Mouse (Mus musculus): ENCODE data around the gene C3.

The C3 gene

GRCm38 (mm10) chr17:57228014-57228413, at the start of gene C3:
C3 (minus strand) TSS chr17:57228136.
- no peak for DNase-seq (ENCODE audit: low spot score)

DNA sequence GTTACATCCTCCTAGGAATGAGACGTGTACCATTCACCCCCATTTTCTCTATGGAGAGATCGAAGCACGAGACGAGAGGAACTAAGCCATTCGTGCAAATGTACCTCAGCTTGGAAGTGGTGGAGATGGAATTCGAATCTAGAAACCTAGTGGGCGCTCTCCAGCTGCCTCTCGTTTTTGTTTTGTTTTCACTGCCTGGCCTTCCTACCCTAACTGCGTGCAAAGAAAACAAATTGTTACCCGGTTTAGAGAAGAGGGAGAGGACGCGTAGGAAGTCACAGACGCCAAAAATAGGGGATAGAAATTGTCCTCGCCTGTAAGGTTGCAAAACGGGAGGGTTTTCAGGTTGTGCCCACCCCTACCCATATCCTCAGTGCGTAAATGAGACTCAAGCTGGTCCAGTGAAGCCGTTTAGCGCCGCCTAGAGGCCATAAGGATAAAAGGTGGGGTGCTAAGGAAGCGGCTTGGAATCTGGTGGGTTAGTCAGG, 48.7 kb upstream of the C3 start:
- peak; percentile 73 for DNase-seq (ENCODE audit: low spot score)

DNA sequence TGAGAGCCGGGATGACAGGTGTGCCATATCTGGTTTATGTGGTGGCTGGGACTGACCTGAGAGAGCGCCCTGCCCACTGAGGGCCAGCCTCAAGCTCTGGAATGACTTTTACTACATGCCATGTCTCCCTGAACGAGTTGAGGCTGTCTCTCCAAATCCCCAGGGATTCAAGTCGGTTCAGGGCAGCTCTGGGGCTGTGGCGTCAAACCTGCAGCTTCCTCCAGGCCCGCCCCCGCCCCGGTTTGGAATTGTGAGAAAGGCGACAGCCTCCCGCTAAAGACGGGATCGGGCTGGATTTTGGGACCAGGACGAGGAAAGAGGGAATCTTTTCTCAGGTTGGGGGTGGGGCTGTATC, 48.0 kb upstream of the C3 start:
- DNase-seq (ENCODE audit: low spot score): no peak

GRCm38 (mm10) chr17:57275111-57275996, 47.4 kb upstream of the C3 start:
- peak; percentile 94 for DNase-seq (ENCODE audit: low spot score)

DNA sequence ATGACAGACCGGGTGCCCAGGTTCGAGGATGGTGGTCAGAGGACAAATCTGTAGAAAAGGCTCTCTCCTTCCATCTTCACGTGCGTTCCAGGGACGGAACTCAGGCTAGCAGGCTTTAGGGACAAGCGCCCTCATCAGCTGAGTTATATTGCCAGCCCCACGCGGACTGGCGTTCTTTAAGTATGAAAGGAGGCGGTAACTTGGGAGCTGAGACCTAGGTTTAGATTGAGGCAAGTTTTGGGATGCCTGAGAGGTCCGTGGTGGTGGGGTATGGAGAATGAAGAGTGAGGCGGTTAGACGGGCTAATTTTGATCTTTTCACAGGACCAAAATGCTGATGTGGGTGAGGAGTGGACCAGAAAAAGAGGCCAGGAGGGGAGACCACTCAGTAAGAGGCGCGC, 46.8 kb upstream of the C3 start:
- no peak for DNase-seq (ENCODE audit: low spot score)

GRCm38 (mm10) chr17:57273846-57274245, 45.9 kb upstream of the C3 start:
- DNase-seq (ENCODE audit: low spot score): no peak

DNA sequence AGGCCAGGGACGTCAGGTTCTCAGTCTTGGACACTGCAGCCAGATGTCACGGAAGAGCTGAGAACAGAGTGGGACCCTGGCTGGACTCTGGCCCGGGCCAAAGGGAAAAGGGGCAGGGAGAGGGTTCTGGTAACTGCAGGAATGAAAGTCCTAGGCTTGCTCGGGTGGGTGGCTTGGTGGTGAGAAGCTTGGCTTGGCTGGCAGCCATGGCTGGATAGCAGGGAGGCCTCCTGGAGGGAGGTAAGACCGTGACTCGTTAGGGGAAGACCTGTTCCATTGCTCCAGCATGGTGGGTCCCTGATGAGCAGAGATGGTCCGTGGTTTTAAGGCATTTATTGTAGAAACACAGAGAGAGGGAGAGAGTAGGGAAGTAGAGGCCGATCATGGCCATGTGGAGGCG, 43.4 kb upstream of the C3 start:
- DNase-seq (ENCODE audit: low spot score): no peak

DNA sequence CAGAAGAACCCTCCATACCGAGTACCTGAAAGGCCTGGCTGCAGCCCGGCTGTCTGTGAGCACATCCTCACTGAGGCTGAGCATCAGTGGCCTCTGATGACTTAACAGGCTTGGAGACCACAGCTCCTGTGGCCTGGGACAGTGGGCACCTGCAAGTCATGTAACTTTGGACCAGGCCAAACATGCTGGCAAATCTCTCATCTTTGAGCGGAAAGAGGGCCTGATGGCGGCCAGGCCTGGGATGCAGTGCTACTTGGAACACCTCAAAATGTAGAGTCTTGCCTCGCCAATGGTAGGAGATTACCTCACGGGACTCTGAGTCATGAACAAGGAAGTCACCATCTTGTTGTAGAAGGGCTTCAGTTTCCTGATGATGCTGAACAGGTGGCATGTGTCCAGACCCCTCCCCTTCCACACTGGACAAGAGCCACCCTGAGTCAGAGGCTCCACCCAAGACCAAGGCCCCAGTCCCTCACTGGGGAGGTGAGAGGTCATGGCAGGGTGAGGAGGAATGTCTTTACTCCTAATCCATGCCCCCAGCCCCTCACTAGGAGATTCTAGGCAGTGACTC, 39.7 kb upstream of the C3 start:
- no peak for DNase-seq (ENCODE audit: low spot score)

GRCm38 (mm10) chr17:57264972-57265945, 37.3 kb upstream of the C3 start:
- peak; percentile 88 for DNase-seq (ENCODE audit: low spot score)

DNA sequence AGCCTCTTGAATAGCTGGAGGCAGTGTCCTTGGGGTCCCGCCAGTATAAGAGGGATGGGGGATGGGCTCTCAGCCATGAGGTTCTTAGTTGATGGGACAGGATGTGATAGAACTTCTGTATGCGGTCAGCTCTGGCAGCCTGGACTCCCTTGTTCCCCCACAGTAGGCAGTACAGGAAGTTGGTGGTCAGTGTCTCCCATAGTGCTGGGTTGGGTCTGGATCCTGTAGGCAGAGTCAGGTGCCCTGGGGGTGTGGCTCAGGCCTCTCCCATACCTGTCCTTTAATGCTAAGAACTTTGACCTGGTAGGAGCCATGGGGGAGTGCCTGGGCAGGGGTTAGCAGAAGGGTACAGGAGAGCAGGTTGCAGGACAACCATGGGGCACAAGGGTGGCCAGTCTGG, 36.2 kb upstream of the C3 start:
- no peak for DNase-seq (ENCODE audit: low spot score)

- DNase-seq (ENCODE audit: low spot score): no peak
Measured at GRCm38 (mm10) chr17:57262901-57263550, 35.1 kb upstream of the C3 start.

GRCm38 (mm10) chr17:57261796-57262195, 33.9 kb upstream of the C3 start:
- no peak for DNase-seq (ENCODE audit: low spot score)

DNA sequence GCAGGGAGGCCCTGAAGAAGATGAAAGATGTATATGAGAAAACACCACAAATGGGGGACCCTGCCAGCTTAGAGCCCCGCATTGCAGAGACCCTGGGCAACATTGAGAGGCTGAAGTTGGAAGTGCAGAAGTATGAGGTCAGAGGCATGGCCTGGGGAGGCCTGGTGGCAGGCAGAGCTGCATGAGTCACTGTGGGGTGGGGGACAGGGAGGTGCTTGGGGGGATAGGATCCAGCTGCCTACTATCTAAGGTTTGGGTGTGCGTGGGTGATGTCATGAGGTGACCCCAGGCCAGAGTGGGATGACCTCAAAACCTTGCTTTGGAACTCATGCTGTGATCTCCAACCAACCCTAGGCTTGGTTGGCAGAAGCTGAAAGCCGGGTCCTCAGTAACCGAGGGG, 33.4 kb upstream of the C3 start:
- no peak for DNase-seq (ENCODE audit: low spot score)

- no peak for DNase-seq (ENCODE audit: low spot score)
Measured at GRCm38 (mm10) chr17:57260351-57260750, 32.4 kb upstream of the C3 start.

DNA sequence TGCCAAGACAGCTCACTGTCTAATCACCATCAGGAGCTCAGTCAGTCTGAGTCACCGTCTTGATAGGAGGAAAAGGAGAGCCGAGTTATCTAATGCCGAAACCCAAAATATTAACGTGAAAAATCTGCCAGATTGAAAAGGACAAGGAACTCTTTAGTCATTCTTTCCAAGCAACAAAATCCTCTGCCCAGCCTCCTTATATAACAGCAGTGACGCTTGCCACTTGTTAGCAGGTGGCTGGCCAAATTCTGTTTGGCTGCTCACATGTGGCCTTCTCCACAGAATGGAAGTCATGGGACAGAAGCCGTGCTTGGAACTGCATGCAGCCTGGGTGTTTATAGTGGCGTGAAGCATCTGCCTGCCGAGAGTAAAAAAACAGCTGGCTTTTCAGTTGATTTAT, 31.8 kb upstream of the C3 start:
- DNase-seq (ENCODE audit: low spot score): no peak

GRCm38 (mm10) chr17:57258191-57258590, 30.3 kb upstream of the C3 start:
- DNase-seq (ENCODE audit: low spot score): no peak

- DNase-seq (ENCODE audit: low spot score): no peak
Measured at GRCm38 (mm10) chr17:57256921-57257485, 29.1 kb upstream of the C3 start.

DNA sequence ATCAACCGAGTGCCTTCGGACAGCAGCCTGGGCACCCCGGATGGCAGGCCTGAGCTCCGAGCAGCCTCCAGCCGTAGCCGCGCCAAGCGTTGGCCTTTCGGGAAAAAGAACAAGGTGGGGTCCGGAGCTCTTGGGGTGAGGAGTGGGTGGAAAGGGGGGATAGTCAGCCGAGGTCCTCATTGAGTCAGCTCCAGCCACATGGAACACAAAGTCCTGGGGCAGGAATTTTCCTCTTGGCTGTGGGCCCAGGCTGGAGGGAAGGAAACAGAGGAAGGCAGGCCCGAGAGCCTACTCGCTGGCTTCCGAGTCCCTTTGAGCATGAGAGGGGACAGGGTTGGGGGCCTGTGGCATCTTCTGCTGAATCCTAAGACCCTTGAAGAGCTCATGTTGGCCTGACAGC, 27.4 kb upstream of the C3 start:
- DNase-seq (ENCODE audit: low spot score): peak; percentile 67

DNA sequence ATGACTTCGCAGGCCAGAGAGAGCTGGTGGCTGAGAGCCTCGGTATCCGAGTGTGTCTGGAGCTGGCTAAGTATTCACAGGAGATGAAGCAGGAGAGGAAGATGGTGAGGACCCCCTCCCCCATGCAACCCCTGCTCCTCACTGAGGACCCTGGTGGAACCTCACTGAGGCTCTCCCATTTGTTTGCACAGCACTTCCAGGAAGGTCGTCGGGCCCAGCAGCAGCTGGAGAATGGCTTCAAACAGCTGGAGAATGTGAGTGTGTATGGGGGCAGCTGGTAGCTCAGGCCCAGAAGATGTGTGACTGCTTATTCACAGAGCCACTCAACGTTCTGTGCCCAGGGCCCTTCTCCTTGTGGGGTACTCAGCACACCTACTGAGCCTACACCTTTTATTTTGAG, 25.4 kb upstream of the C3 start:
- no peak for DNase-seq (ENCODE audit: low spot score)

DNA sequence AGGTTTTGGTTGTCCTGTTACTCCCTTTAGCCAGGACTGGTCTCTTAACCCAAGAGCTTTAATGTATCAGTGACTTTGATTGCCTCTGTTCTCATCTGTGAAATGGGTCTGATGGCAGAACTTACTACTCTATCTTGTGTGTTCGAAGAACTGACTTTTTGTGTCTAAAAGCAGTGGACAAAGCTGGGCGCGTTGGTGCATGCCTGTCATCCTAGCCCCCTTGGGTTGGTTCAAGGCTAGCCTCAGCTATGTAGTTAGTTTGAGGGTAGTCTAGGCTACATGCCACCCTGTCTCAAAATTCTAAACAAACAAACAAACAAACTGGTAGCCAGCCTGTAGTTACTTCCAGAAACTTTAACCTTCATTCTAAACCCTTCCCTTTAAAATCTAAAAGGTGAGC, 23.5 kb upstream of the C3 start:
- no peak for DNase-seq (ENCODE audit: low spot score)

DNA sequence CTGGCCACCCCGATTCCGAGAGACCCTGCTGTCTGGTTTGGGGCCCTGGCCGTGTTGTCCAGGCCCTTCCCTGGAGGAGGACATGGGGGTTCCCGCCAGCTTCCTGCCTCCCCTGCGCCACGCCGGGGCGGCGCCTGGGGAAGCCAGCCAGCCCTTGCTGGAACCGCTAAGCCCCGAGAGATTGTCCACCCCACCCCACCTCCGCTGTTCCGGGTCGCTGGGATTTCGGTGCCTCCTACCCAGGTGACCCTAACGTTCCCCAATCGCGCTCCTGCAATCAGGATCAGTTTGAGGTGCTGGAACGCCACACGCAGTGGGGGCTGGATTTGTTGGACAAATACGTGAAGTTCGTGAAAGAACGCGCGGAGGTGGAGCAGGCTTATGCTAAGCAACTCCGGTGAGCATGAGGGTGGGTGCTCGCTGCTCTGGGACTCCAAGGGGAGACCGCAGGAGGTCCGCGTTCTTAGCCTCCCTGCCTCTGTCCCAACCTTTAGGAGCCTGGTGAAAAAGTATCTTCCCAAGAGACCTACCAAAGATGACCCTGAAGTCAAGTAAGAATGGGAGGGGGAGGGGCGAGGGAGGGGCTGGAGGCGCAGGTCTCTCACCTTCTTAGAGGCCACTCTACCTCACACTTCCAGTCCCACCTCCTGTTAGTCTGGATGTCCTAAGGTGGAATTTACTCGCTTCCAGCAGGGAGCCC, 22.7 kb upstream of the C3 start:
- DNase-seq (ENCODE audit: low spot score): peak; percentile 67
